Mouse (Mus musculus): Measurements from ENCODE around the gene Olfr1253.

The Olfr1253 gene

DNA sequence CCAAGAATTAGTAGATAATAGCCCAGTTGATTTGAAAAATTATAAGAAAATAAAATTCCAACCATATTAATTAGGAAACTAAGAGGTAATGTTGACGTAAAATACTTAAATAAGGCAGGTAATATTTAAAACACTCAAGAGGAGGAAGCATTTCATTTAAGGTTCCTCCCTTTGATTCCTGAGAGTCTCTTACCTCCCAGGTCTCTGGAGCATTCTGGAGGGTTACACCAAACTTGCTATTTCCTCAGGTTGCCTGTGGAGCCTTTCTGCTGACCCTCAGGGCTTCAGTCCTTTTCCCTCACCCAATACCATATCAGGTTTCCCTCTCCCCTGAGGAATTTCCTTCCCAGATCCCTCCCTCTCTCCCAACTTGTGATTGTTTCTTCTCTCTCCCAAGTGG is at the start of gene Olfr1253:
TSS of gene Olfr1253 (minus strand) at position 101 of the 400 bp plus-strand sequence.
- DNase-seq (ENCODE audit: low read depth, low spot score) = no peak

GRCm38 (mm10) chr2:89799583-89799982 is 42.7 kb upstream of the Olfr1253 start:
- DNase-seq (ENCODE audit: low read depth, low spot score) = no peak

DNA sequence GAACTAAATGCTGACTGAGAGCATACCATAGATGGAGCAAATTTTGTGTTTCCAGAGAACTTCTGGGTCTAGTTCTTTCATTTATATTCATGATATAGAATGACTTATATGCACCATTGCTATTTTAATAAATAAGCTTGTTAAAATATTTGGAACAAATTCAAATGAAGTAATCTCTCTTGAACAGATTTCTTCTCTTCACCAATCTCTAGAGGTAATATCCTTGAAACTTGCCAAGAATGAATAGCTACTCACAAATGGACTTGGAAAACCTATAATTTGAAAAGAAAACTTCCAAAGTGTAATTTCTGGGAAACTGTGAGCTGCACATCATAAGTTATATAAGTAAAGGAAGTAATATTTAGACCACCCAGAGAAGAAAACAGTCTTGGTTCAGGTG is 36.6 kb upstream of the Olfr1253 start, which contains the start of gene Olfr1254:
TSS of gene Olfr1254 (minus strand) at position 101 of the 400 bp plus-strand sequence.
- DNase-seq (ENCODE audit: low read depth, low spot score) = no peak

- DNase-seq (ENCODE audit: low read depth, low spot score) = no peak
These were observed 32.0 kb downstream of the Olfr1253 start, which contains the start of gene Olfr1252 for GRCm38 (mm10) chr2:89724912-89725311. Gene Olfr1252, minus strand, starts transcription at chr2:89725012.
